ENCODE assay signal across 14 mouse cellular contexts in genomic region chr14:86662846-86663245, GRCm38 (mm10).
DNase-seq lines count a peak whose midpoint lies in the region.
"Had no signal": no experiment of that assay in that cellular context is flagged by ENCODE, and none has a peak within 500 bp of the region (broad histone marks: within the 10 kb centered on the region; RNA-seq: fewer than 3 reads in every experiment).

No protein-coding gene starts in this region.

- DNase-seq in adrenal gland, adult 2 months: peak; percentile 36
- DNase-seq in adrenal gland, postnatal 25 days: no peak
- peak; percentile 9 for DNase-seq in adrenal gland, postnatal 10 days
- no peak for DNase-seq in adrenal gland, adult 18-20 months (ENCODE audit: low spot score in 2 of 2)
- peak; percentile 5 for DNase-seq in 3T3-L1 (ENCODE audit: low read depth, low spot score)
- DNase-seq in adrenal gland, postnatal 14 days: peak; percentile 10
- no peak for DNase-seq in embryo, embryonic 10.5 days (ENCODE audit: low spot score)
- no peak for DNase-seq in retina, postnatal 1 day
- DNase-seq: cerebellum, adult 11-12 months; cerebellum, adult 2 months; cerebellum, adult 9-10 months; cerebellum, postnatal 10 days; cerebellum, postnatal 25 days; embryo, embryonic 11 days had no signal

Comparison
In these comparisons a context has a peak if more than half of its experiments do, and no peak if none do; other contexts are left out.
1. DNase-seq: peak in adrenal gland, adult 2 months (single experiment), adrenal gland, postnatal 10 days (single experiment), 3T3-L1 (single experiment) and adrenal gland, postnatal 14 days (single experiment); none in adrenal gland, postnatal 25 days (single experiment), adrenal gland, adult 18-20 months (0 of 2), embryo, embryonic 10.5 days (single experiment) and retina, postnatal 1 day (single experiment).